Mouse (Mus musculus): ENCODE measurements around the gene Zfp568.

DNA sequence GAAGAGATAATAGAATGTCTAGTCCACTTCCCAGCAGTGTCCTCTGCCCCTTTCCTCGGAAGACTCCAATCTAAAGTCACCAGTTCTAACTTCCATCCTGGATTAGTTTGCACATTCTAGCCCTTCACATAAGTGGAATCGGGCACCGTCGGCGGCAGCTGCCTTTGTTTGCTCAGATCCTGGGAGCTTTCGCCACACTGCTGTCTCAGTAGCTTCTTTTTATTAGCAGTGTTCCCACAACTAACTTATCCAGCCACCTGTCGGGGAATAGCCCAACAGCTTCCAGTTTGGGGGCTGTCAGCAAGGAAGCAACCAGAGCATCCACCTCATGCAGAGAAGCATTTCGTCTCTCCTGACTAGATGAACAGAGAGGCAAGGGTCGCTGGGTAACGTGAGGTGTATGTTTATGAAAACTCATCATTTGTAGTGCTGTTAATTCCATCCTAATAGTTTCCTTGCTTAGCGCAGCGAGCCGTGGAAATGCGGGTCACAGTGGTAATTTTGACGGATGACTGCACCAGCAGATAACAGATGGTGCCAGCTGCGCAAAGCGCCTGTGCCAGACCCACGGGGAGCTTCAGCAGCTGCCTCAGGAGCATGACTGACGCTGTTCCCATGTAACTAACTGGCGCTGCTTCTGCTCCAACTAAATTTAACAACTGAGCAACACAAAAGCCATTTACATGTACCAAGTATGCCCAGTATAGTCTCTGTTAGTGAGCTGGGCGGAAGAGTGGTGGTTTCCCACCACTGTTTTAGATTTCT lies 25.7 kb downstream of the Zfp568 start:
- TF ChIP-seq POLR2A (IDR thresholded peaks at IDR 0.05; ENCODE audit: control insufficient read depth, low read depth, low read length) (no peak), CTCF (IDR thresholded peaks at IDR 0.05; ENCODE audit: control insufficient read depth, insufficient read depth, insufficient replicate concordance, low read depth, low read length) (no peak)

Measured in testis, adult 2 months (tissue).